Mouse (Mus musculus) G1E (cell line): ENCODE measurements around the gene Icosl.

Source experiments
- CTCF ChIP-seq: IDR thresholded peaks from 2 replicates; pipeline ENCODE4 v1.5.1; 2012; ENCODE audit warnings: low read depth, low read length, inconsistent platforms, mixed read lengths
- GATA1 ChIP-seq: IDR thresholded peaks from 2 replicates; pipeline ENCODE4 v1.6.1; 2012; ENCODE audit warnings: borderline replicate concordance, low read length, inconsistent platforms, mixed read lengths
- TAL1 ChIP-seq: conservative IDR thresholded peaks from 2 replicates; pipeline ENCODE4 v1.6.1; 2012; ENCODE audit warnings: low read depth, low read length, inconsistent platforms, mixed read lengths

DNA sequence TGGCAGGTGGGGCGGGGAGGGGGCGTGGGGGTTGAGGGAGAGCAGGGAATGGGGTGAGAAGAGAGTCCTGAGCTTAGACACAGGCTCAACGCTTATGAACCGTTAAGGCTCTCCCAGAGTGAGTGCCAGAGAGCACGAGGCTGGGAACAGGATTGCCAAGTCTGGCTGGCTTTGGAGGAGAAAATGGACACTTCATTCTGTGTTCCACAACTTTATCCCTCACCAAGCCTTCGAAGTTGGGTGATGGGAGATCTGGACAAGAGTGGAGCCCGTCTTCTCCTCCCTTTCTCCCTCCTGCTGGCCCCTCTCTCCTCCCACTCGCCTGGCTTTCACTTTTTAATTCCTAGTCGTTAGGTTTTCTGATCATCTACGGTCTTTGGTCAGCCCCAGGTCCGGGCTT, 561 bp upstream of the Icosl start:
- TF ChIP-seq CTCF, result no peak
- no peak for TF ChIP-seq TAL1
- TF ChIP-seq GATA1, result no peak
